Mouse (Mus musculus) splenic B cell, adult 2 months (primary cell): ENCODE data around the gene Hipk1.

Experiments used
- DNase-seq: peaks from one replicate; pipeline ENCODE4 v3.0.0-alpha.2; 2011; ENCODE audit warnings: low read depth, low spot score
- H3K27me3 ChIP-seq: 2 replicates; pipeline ENCODE4 v1.6.1; 2012; ENCODE audit warnings: mild to moderate bottlenecking, low read length, moderate library complexity, mixed read lengths; ENCODE audit not compliant: control insufficient read depth, poor library complexity, insufficient read depth, severe bottlenecking
- H3K36me3 ChIP-seq: 2 replicates; pipeline ENCODE4 v1.6.1; 2012; ENCODE audit warnings: mild to moderate bottlenecking, low read length, moderate library complexity, mixed read lengths; ENCODE audit not compliant: control insufficient read depth, poor library complexity, insufficient read depth, severe bottlenecking

Hipk1 gene

DNA sequence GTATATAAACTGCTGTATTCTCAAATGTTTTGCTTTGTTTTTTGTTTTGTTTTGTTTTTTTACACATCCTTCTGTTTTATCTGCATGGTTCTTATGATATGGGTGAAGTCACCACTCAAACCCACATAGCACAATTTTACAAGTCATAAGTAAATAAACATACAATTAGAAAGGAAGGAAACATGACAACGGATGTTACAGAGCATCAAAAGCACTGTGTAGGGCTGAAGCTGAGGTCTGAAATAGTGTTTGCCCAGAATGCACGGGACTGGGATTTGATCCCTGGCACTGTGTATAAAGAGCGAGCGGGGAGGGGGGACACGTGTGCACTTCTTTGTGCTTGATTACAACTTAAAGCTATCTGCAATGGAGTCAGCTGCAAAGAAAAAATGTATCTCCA, 10.6 kb downstream of the Hipk1 start:
- no peak for DNase-seq
- Histone ChIP-seq H3K36me3 (0 out of 2 replicates have a peak, but pooled peaks cover 1% of the 10 kb centered on the region), H3K27me3 (no peaks in the 10 kb centered on the region)

DNA sequence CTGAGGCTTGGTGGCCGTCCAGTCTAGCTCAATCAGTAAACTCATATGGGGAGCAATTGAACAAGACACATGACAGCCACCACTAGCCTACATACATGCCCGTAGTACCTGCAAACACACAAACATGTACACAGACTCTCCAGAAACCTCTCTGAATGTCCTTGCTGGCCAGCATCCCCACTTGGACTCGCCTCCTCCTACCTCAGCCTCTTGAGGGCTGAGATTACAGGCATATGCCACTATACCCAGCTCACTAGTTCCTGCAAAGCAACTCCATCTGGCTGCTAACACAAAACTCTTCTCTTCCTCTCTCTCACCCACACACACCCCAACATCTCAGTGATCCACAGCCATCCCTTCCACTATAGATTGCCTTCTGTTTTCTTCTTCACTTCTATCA, 11.1 kb downstream of the Hipk1 start:
- 0 out of 2 replicates have a peak, but pooled peaks cover 1% of the 10 kb centered on the region for H3K36me3 ChIP-seq
- no peak for DNase-seq
- H3K27me3 ChIP-seq, result no peaks in the 10 kb centered on the region

DNA sequence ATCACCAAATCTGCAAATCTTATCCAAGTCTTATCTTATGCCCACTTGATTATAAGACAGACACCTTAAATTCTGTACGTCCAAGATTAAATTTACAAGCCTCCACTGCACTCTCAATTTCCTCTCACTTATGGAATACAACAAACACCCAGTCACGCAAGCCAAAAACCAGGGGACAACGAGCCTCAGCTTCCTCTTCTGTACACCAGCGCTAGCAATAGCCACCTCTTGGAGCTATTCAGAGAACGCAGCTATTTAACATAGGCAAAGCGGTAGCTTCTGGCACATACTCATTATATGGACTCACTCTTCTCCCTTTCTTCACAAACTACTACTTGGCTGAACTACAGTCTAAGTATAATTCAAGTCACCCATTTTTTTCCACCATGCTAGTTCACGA, 12.2 kb downstream of the Hipk1 start:
- 0 out of 2 replicates have a peak, but pooled peaks cover 1% of the 10 kb centered on the region for H3K36me3 ChIP-seq
- no peaks in the 10 kb centered on the region for H3K27me3 ChIP-seq
- peak; percentile 50 for DNase-seq

DNA sequence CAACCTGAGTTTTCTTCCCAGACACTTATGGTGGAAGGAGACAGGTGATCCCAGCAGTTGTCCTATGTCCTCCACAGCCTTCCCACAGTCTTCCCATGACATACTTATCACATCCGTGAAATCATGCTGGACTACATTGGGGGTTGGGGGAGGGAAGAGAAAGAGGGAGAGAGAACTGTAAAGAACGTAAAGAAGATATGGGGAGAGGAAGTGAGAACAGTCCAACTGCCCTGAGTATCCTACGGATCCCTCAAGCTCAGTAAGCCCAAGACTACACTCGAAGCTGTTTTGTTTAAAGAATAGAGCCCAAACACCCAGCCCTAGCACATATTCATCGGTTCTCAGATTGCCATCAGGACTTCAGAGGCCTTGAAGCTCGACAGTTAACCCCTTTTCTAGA, 12.7 kb downstream of the Hipk1 start:
- Histone ChIP-seq H3K36me3 (0 out of 2 replicates have a peak, but pooled peaks cover 1% of the 10 kb centered on the region), H3K27me3 (no peaks in the 10 kb centered on the region)
- DNase-seq, result no peak

DNA sequence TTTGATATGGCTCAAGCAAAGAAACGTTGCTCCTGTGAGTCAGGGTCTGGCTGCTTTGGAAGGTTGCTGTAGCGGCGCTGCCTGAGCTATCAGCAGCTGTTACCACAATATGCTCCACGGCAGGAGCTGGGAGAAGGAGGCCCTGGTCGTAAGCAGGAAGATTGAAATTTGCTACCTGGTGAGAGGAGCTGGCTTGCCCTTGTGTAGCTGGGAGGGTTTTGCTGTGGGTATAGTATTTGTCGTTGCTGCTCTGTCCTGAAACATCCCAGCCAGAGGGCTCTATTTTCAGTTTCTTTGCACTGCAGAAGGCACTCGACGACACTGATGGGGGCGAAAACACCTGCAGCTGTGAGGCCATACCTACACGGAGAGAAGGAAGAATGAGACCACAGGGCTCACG, 13.4 kb downstream of the Hipk1 start:
- DNase-seq, result peak; percentile 41
- Histone ChIP-seq H3K36me3 (0 out of 2 replicates have a peak, but pooled peaks cover 1% of the 10 kb centered on the region), H3K27me3 (no peaks in the 10 kb centered on the region)

DNA sequence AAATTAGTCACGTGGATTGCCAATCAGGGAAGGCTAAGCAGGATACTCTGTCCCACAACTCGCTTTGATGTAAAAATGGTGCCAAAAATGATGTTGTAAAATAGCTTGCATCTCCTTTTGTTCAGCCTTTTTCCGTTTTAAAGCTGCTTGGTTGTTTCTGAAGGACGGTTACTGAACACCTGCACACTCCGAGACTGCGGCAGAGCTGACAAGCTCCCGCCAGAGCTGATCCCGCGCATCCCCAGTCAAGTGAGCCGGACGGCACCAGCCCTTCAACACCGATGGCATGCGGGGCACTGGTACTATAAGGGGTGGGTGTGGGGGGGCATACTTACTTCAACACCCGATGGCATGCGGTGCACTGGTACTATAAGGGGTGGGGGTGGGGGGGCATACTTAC, 17.4 kb downstream of the Hipk1 start:
- peaks cover 3% of the 10 kb centered on the region; the same call in 1 of the 2 replicates for H3K36me3 ChIP-seq
- DNase-seq, result peak; percentile 30
- no peaks in the 10 kb centered on the region for H3K27me3 ChIP-seq

DNA sequence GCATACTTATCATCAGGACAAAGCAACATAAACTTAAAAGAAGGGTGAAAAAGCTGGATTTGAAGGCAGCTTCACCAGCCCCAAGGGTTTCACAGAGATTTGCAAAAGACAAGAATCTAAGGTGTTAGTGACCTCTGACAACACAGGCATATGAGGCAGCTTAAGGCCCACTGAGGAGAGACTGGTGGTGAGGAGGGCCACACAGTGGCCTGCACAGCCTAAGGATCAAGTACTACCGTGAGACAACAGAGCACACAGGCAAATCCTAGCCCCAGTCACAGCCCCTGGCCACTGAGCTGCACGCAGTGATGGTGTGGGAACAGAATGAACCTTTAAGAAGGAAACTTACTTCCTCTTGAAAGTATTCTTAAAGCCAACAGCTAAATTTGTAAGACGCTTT, 17.9 kb downstream of the Hipk1 start:
- Histone ChIP-seq H3K36me3 (peaks cover 3% of the 10 kb centered on the region; the same call in 1 of the 2 replicates), H3K27me3 (no peaks in the 10 kb centered on the region)
- peak; percentile 30 for DNase-seq

DNA sequence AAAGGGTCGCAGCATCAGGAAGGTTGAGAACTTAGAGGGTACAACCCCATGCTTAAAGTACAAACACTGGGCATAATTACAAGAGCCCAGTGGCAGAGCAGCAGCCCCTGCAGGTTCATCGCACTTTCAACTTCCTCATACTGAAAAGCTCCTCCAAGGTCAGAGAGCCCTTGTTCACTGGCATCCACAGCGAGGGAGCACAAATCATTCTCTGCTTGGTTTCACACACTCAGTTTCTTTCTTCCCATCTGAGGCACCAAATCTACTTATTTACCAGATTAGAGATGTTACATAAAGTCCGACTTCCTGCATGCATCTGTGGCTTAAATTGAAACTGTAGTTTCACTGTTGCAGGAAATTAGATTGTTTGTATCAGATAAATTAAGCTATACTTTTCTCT, 18.5 kb downstream of the Hipk1 start:
- DNase-seq, result peak; percentile 75
- peaks cover 3% of the 10 kb centered on the region for H3K36me3 ChIP-seq

DNA sequence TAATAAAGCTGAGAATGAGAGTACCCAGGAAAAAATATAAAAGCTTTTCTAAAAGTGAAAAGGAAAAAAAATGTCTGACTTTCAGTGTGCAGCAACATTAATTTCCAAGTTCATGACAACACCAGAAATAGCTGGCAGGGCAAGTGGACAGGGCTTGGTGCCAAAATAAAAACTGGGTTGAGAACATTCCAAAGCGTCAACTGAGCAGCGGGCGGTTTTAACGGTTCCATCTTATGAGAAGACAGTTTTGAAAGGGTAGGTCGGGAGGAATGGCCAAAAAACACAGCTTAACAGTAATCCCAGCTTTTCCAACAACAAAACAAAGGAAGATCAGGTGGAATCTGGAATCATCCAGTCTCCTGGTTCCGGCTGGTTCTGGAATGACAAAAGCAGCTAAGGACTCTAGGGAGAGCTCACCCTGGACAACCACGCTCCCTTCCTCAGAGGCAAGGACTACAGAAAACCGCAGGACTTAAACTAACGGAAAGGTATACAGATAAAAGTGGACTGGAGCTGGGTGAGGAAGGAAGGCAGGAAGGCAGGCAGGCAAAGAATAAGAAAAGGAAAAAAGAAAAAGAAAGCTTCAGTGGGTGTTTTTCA, 19.7 kb downstream of the Hipk1 start:
- DNase-seq, result no peak
- H3K36me3 ChIP-seq, result peaks cover 1% of the 10 kb centered on the region

More for the DNA sequence above, 18.5 kb downstream of the Hipk1 start:
- H3K27me3 ChIP-seq, result no peaks in the 10 kb centered on the region

DNA sequence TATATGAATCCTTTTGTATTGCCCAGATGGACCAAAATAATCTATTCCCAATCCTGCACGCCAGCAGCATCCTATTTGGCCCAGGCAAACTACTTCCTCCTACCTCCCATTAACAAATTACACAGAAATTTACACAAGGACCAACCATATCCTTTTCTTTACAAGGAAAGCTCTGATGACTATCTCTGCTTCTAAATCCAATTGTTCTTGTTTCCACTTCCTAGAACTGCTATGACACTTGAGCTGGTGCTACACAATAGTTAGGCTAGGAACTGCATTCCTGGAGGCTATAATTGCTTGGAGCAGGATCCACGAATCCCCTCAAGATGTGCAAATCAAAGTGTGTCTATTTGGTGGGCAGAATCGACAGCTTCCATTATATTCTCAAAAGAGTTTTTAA, 24.6 kb downstream of the Hipk1 start:
- peaks cover 11% of the 10 kb centered on the region for H3K36me3 ChIP-seq
- no peaks in the 10 kb centered on the region for H3K27me3 ChIP-seq
- no peak for DNase-seq

More for the DNA sequence above, 19.7 kb downstream of the Hipk1 start:
- H3K27me3 ChIP-seq, result no peaks in the 10 kb centered on the region

DNA sequence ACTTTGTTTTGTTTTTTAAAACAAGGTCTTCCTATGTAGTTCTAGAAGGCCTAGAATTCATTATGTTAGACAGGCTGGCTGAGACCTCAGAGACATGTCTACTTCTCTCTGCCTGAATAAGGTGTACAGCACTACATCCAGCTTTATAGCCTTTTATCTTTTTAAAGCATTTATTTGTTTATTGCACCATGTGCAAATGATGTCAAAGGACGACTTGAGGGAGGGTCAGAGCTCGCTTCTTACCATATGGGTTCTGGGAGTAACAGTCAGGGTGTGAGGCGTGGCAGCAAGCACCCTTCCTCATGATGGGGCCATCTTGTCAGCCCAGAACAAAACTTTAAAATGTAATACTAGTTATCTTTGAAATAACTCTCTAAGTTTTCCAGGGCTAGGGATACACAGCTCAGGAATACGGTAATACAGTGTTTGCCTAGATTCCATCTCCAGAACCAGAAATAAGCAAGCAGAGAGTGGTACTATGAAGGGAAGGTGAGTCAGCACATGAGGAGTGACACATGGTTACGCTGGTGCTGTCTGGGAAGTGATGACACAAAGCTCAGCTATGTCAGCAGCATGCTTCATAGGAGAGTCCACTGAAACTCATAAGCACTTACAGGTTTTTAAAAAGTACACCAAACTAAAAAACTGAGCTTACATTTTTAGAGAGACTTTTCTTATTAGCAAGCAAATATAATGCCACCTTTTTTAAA, 31.9 kb downstream of the Hipk1 start:
- no peaks in the 10 kb centered on the region for H3K27me3 ChIP-seq
- DNase-seq, result no peak
- peaks cover 34% of the 10 kb centered on the region for H3K36me3 ChIP-seq

DNA sequence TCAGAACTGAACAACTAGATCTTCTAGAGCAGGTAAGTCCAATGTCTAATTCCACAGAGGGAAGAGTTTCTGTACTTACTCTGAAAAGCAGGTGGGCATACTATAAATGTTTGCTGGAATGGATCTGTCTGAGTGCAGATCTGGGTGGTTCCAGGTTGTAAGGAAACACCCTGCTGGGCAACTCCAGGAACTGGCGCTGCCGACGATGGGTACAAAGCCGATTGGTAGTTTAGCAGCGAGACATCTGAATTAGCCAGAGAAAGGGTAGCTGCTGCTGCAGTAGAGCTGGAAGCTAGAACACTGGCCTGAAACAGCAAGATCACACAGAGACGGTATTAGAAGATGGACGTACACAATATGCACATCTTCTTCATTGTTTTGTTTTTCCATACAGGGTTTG, 32.9 kb downstream of the Hipk1 start:
- no peaks in the 10 kb centered on the region for H3K27me3 ChIP-seq
- DNase-seq, result no peak
- peaks cover 35% of the 10 kb centered on the region for H3K36me3 ChIP-seq

DNA sequence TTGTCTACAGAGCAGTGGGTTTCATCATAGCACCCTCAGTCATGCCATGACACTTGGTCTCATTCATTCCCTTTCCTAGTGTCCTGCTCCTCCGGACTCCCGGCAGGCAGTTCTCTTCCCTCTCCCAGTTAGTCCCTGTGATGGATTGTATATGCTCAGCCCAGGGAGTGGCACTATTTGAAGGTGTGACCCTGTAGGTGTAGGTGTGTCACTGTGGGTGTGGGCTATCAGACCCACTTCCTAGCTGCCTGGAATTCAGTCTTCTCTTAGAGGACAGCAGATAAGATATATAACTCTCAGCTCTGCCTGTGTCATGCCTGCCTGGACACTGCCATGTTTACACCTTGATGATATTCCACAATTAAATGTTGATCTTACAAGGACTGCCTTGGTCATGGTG, 34.4 kb downstream of the Hipk1 start:
- no peaks in the 10 kb centered on the region for H3K27me3 ChIP-seq
- DNase-seq, result no peak
- peaks cover 30% of the 10 kb centered on the region for H3K36me3 ChIP-seq

DNA sequence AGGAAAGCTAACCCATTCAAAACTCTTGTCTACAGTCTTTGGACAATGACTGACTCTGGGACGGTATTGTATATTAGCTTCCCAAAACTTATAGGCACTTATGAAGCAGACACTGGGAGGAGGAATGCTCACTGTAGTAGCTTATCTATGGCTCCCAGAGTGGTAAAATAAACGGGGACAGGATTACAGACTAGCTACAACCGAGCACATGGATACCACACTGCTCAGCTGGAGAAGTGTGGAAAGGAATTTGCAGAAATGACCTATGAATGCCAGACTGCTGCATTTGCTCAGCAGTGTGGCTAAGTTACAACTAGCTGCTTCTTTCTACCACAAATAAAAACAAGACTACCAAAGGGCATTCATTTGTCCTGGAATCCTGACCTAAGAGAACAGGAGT, 36.0 kb downstream of the Hipk1 start:
- no peak for DNase-seq
- H3K36me3 ChIP-seq, result peaks cover 35% of the 10 kb centered on the region
- no peaks in the 10 kb centered on the region for H3K27me3 ChIP-seq

DNA sequence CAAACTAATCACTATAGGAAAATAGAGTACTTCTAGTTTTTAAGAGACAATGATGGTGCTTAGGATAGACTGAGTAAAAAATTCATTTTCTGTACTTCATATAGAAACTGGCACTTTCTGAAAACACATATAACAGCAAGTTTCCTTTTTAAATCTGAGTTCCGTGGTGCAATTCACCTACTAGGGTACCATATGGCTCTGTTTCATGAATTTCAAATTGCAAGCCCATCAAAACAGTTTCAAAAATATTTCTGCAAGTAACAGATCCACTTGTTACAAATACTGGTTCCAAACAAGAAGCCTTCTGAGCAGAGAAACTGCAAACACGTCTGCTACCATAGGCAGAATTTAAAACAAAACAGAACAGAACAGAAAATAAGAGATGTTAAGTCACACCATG, 39.8 kb downstream of the Hipk1 start:
- no peak for DNase-seq

More for the DNA sequence above, 39.8 kb downstream of the Hipk1 start:
- Histone ChIP-seq H3K27me3 (no peaks in the 10 kb centered on the region), H3K36me3 (peaks cover 33% of the 10 kb centered on the region)
